29 mouse cellular contexts compared by ENCODE assay signal in genomic region chr12:107770516-107770836, GRCm38 (mm10).
DNase-seq lines count a peak whose midpoint lies in the region; ATAC-seq and TF ChIP-seq lines count a peak whose summit lies in the region.
"Had no signal": no experiment of that assay in that cellular context is flagged by ENCODE, and none has a peak within 500 bp of the region (broad histone marks: within the 10 kb centered on the region; RNA-seq: fewer than 3 reads in every experiment).

No protein-coding gene starts in this region.

- H3K27ac ChIP-seq in forebrain, embryonic 11.5 days (ENCODE audit: low read depth, low read length): no peak overlapping the region
- no peak overlapping the region for H3K27ac ChIP-seq in forebrain, embryonic 12.5 days
- H3K27ac ChIP-seq in midbrain, embryonic 11.5 days (ENCODE audit: low read depth, low read length): no peak overlapping the region
- H3K27ac ChIP-seq in midbrain, postnatal 0 days (ENCODE audit: low read depth, low read length): no peak overlapping the region
- H3K27ac ChIP-seq: embryonic facial prominence, embryonic 13.5 days; forebrain, embryonic 10.5 days; heart, embryonic 10.5 days; hindbrain, embryonic 13.5 days; kidney, postnatal 0 days; liver, embryonic 15.5 days; midbrain, embryonic 15.5 days; neural tube, embryonic 13.5 days; stomach, embryonic 15.5 days had no signal

- H3K27me3 ChIP-seq in forebrain, embryonic 11.5 days (ENCODE audit: control insufficient read depth, insufficient read depth, low read length): no peaks in the 10 kb centered on the region
- no peaks in the 10 kb centered on the region for H3K27me3 ChIP-seq in forebrain, embryonic 12.5 days
- H3K27me3 ChIP-seq in midbrain, embryonic 11.5 days (ENCODE audit: control insufficient read depth, insufficient read depth, low read length): no peaks in the 10 kb centered on the region
- H3K27me3 ChIP-seq in midbrain, postnatal 0 days (ENCODE audit: insufficient read depth, low read length): no peaks in the 10 kb centered on the region
- H3K27me3 ChIP-seq: embryonic facial prominence, embryonic 13.5 days; hindbrain, embryonic 13.5 days; liver, embryonic 15.5 days; midbrain, embryonic 15.5 days; neural tube, embryonic 13.5 days; stomach, embryonic 15.5 days had no signal

- H3K36me3 ChIP-seq in forebrain, embryonic 11.5 days (ENCODE audit: control insufficient read depth, insufficient read depth, low read length): no peaks in the 10 kb centered on the region
- no peaks in the 10 kb centered on the region for H3K36me3 ChIP-seq in forebrain, embryonic 12.5 days (replicated peaks)
- no peaks in the 10 kb centered on the region for H3K36me3 ChIP-seq in midbrain, embryonic 11.5 days (ENCODE audit: control insufficient read depth, insufficient read depth, low read length)
- H3K36me3 ChIP-seq in midbrain, postnatal 0 days (ENCODE audit: insufficient read depth, low read length): no peaks in the 10 kb centered on the region
- H3K36me3 ChIP-seq: embryonic facial prominence, embryonic 13.5 days; forebrain, embryonic 10.5 days; heart, embryonic 10.5 days; hindbrain, embryonic 13.5 days; liver, embryonic 15.5 days; midbrain, embryonic 15.5 days; neural tube, embryonic 13.5 days; stomach, embryonic 15.5 days had no signal

- H3K9ac ChIP-seq in forebrain, embryonic 11.5 days (ENCODE audit: low read length): no peak overlapping the region
- H3K9ac ChIP-seq in forebrain, embryonic 12.5 days: no peak overlapping the region
- H3K9ac ChIP-seq in midbrain, embryonic 11.5 days (ENCODE audit: low read length): no peak overlapping the region
- no peak overlapping the region for H3K9ac ChIP-seq in midbrain, postnatal 0 days (replicated peaks; ENCODE audit: low read length, poor library complexity, severe bottlenecking)
- H3K9ac ChIP-seq: embryonic facial prominence, embryonic 13.5 days; hindbrain, embryonic 13.5 days; liver, embryonic 15.5 days; lung, embryonic 14.5 days; midbrain, embryonic 15.5 days; neural tube, embryonic 13.5 days; stomach, embryonic 15.5 days had no signal

- no peak for TF ChIP-seq CTCF in midbrain, postnatal 0 days (IDR thresholded peaks at IDR 0.05)

- 29% methylated on average over 5 of the region's 5 CpGs for WGBS in forebrain, embryonic 11.5 days
- 42% methylated on average over 5 of the region's 5 CpGs for WGBS in forebrain, embryonic 12.5 days
- WGBS in midbrain, embryonic 11.5 days: 32% methylated on average over 5 of the region's 5 CpGs
- 37% methylated on average over 5 of the region's 5 CpGs for WGBS in midbrain, postnatal 0 days

- H3K4me1 ChIP-seq in forebrain, embryonic 11.5 days (replicated peaks; ENCODE audit: control insufficient read depth, insufficient read depth, low read length): no peaks in the 10 kb centered on the region
- H3K4me1 ChIP-seq in forebrain, embryonic 12.5 days: peaks cover 6% of the 10 kb centered on the region
- no peaks in the 10 kb centered on the region for H3K4me1 ChIP-seq in midbrain, embryonic 11.5 days (ENCODE audit: control insufficient read depth, insufficient read depth, low read length)
- no peaks in the 10 kb centered on the region for H3K4me1 ChIP-seq in midbrain, postnatal 0 days (ENCODE audit: insufficient read depth, low read length)
- H3K4me1 ChIP-seq: hindbrain, embryonic 13.5 days; liver, embryonic 15.5 days; midbrain, embryonic 15.5 days; neural tube, embryonic 13.5 days had no signal

- H3K4me2 ChIP-seq in forebrain, embryonic 11.5 days (ENCODE audit: low read depth, low read length, severe bottlenecking): no peak overlapping the region
- H3K4me2 ChIP-seq in forebrain, embryonic 12.5 days: no peak overlapping the region
- H3K4me2 ChIP-seq in midbrain, embryonic 11.5 days: no peak overlapping the region
- no peak overlapping the region for H3K4me2 ChIP-seq in midbrain, postnatal 0 days (ENCODE audit: low read depth, low read length, poor library complexity, severe bottlenecking)
- H3K4me2 ChIP-seq: embryonic facial prominence, embryonic 13.5 days; hindbrain, embryonic 13.5 days; liver, embryonic 15.5 days; lung, embryonic 14.5 days; midbrain, embryonic 15.5 days; neural tube, embryonic 13.5 days; stomach, embryonic 15.5 days had no signal

- DNase-seq in forebrain, embryonic 11.5 days (ENCODE audit: low spot score): peak; percentile 39
- DNase-seq in midbrain, embryonic 11.5 days (ENCODE audit: low spot score, missing footprints): peak; percentile 4
- no peak for DNase-seq in midbrain, postnatal 0 days (ENCODE audit: low spot score)
- DNase-seq in MN1 (ENCODE audit: low spot score): peak; percentile 30
- no peak for DNase-seq in retina, embryonic 14.5 days (ENCODE audit: low spot score)
- DNase-seq in kidney, adult 11 months: no peak
- DNase-seq: adrenal gland, postnatal 14 days; cerebellum, adult 11-12 months; cerebellum, postnatal 10 days; gastrocnemius, postnatal 10 days; heart, postnatal 36 days; kidney, adult 8-10 months; kidney, postnatal 4 days; layer of hippocampus, adult 9-11 months; lung, embryonic 14.5 days; lung, postnatal 14 days; right cerebral cortex, postnatal 25 days; thymus, adult 18-20 months; thymus, postnatal 25 days had no signal

- H3K9me3 ChIP-seq in forebrain, embryonic 11.5 days (ENCODE audit: control insufficient read depth, low read length): no peaks in the 10 kb centered on the region
- no peaks in the 10 kb centered on the region for H3K9me3 ChIP-seq in forebrain, embryonic 12.5 days
- H3K9me3 ChIP-seq in midbrain, embryonic 11.5 days (ENCODE audit: control insufficient read depth, low read length): no peaks in the 10 kb centered on the region
- H3K9me3 ChIP-seq in midbrain, postnatal 0 days (ENCODE audit: low read length): no peaks in the 10 kb centered on the region
- H3K9me3 ChIP-seq: forebrain, embryonic 10.5 days; heart, embryonic 10.5 days; hindbrain, embryonic 13.5 days; midbrain, embryonic 15.5 days; neural tube, embryonic 13.5 days; stomach, embryonic 15.5 days had no signal

- H3K4me3 ChIP-seq in forebrain, embryonic 11.5 days (ENCODE audit: low read depth, low read length): no peak overlapping the region
- no peak overlapping the region for H3K4me3 ChIP-seq in forebrain, embryonic 12.5 days (replicated peaks)
- no peak overlapping the region for H3K4me3 ChIP-seq in midbrain, embryonic 11.5 days (ENCODE audit: low read depth, low read length)
- H3K4me3 ChIP-seq in midbrain, postnatal 0 days (ENCODE audit: low read depth, low read length): no peak overlapping the region
- H3K4me3 ChIP-seq: embryonic facial prominence, embryonic 13.5 days; forebrain, embryonic 10.5 days; heart, embryonic 10.5 days; hindbrain, embryonic 13.5 days; liver, embryonic 15.5 days; midbrain, embryonic 15.5 days; neural tube, embryonic 13.5 days; stomach, embryonic 15.5 days had no signal

- ATAC-seq in forebrain, embryonic 11.5 days (replicated peaks; ENCODE audit: low FRiP score): no peak
- no peak for ATAC-seq in forebrain, embryonic 12.5 days (ENCODE audit: low FRiP score)
- no peak for ATAC-seq in midbrain, embryonic 11.5 days (ENCODE audit: low FRiP score)
- no peak for ATAC-seq in midbrain, postnatal 0 days (ENCODE audit: low FRiP score)
- ATAC-seq: midbrain, embryonic 15.5 days had no signal

Comparison
In these comparisons a context has a peak if more than half of its experiments do, and no peak if none do; other contexts are left out.
1. DNase-seq: peak in forebrain, embryonic 11.5 days (single experiment), midbrain, embryonic 11.5 days (single experiment) and MN1 (single experiment); none in midbrain, postnatal 0 days (single experiment), retina, embryonic 14.5 days (single experiment) and kidney, adult 11 months (single experiment).